Mouse (Mus musculus) lung, embryonic 14.5 days (tissue): ENCODE results near the gene Scarb2. TPM values are rescaled to one million over a fixed set of nuclear protein-coding genes. Genes with fewer than 3 reads are reported as not detected.

ENCODE experiments used
- ATAC-seq: fragments of 200-750 bp; cut with Nextera tagmentation; 2 replicates; pipeline ENCODE4 v1.8.0; 2017; ENCODE audit warnings: mild to moderate bottlenecking, moderate TSS enrichment, moderate library complexity; ENCODE audit not compliant: insufficient read depth
- DNase-seq: peaks from one replicate; pipeline ENCODE4 v3.0.0-alpha.2; 2015
- H3K27ac ChIP-seq: fragments of 300-500 bp; sonication (generic); 2 replicates; pipeline ENCODE4 v1.5.1; 2014; ENCODE audit warnings: low read depth, mild to moderate bottlenecking, moderate library complexity
- H3K27me3 ChIP-seq: fragments of 300-500 bp; sonication (generic); 2 replicates; pipeline ENCODE4 v1.6.1; 2014; ENCODE audit warnings: low read length, control low read depth; ENCODE audit not compliant: insufficient read depth
- H3K36me3 ChIP-seq: fragments of 300-500 bp; sonication (generic); 2 replicates; pipeline ENCODE4 v1.6.1; 2014; ENCODE audit warnings: control low read depth; ENCODE audit not compliant: insufficient read depth
- H3K4me1 ChIP-seq: fragments of 300-500 bp; sonication (generic); 2 replicates; pipeline ENCODE4 v1.6.1; 2014; ENCODE audit warnings: antibody characterized with exemption, control low read depth; ENCODE audit not compliant: insufficient read depth
- H3K4me2 ChIP-seq: fragments of 300-500 bp; sonication (generic); 2 replicates; pipeline ENCODE4 v1.6.1; 2014; ENCODE audit warnings: mild to moderate bottlenecking
- H3K4me3 ChIP-seq: fragments of 300-500 bp; sonication (generic); 2 replicates; pipeline ENCODE4 v1.5.1; 2014; ENCODE audit warnings: low read depth, low read length
- H3K9ac ChIP-seq: fragments of 300-500 bp; sonication (generic); 2 replicates; pipeline ENCODE4 v1.6.1; 2014
- H3K9me3 ChIP-seq: fragments of 300-500 bp; sonication (generic); 2 replicates; pipeline ENCODE4 v1.6.1; 2016; ENCODE audit warnings: low read depth, low read length, control low read depth
- CTCF ChIP-seq: IDR thresholded peaks from 2 replicates; pipeline ENCODE4 v1.5.1; 2016; ENCODE audit warnings: antibody characterized with exemption, low read depth
- WGBS: fragments of 180-500 bp; shearing (Covaris S2); extraction: QIAGEN DNeasy Blood & Tissue Kit; methylation state at CpG from one replicate; pipeline ENCODE4 v1.1.7; 2014; 5-methylcytosine and 5-hydroxymethylcytosine counted together
- polyA plus RNA-seq: library from polyadenylated mRNA; unstranded; fragments of >200 nt; fragmentation: Nextera tagmentation; extraction: Ambion mirVana; gene quantifications from 2 replicates; pipeline ENCODE4 v1.2.1, GENCODE M21; 2014

Gene Scarb2
- polyA plus RNA-seq, 1 experiment from 2014 or later, result 9.5 TPM

GRCm38 (mm10) chr5:92430723-92431122 is 75.9 kb downstream of the Scarb2 start:
- Histone ChIP-seq H3K9ac (no peak overlapping the region), H3K4me1 (peaks cover 4% of the 10 kb centered on the region), H3K36me3 (peaks cover 32% of the 10 kb centered on the region), H3K4me3 (no peak overlapping the region), H3K9me3 (no peaks in the 10 kb centered on the region), H3K27me3 (no peaks in the 10 kb centered on the region), H3K4me2 (no peak overlapping the region), H3K27ac (no peak overlapping the region)
- DNase-seq (no peak), ATAC-seq (no peak)
- WGBS, result 86% methylated on average over 5 of the region's 5 CpGs
- no peak for TF ChIP-seq CTCF

GRCm38 (mm10) chr5:92424126-92424525 is 82.5 kb downstream of the Scarb2 start:
- H3K9ac ChIP-seq, result no peak overlapping the region
- H3K9me3 ChIP-seq, result no peaks in the 10 kb centered on the region
- peaks cover 87% of the 10 kb centered on the region for H3K36me3 ChIP-seq
- no peak for TF ChIP-seq CTCF
- H3K4me3 ChIP-seq, result no peak overlapping the region
- H3K27ac ChIP-seq, result no peak overlapping the region
- ATAC-seq (no peak), DNase-seq (no peak)
- H3K27me3 ChIP-seq, result no peaks in the 10 kb centered on the region
- 91% methylated on average over 11 of the region's 11 CpGs for WGBS
- H3K4me1 ChIP-seq, result no peaks in the 10 kb centered on the region
- no peak overlapping the region for H3K4me2 ChIP-seq

- no peak for ATAC-seq
- no peak for DNase-seq
- no peaks in the 10 kb centered on the region for H3K9me3 ChIP-seq
- H3K36me3 ChIP-seq, result peaks cover 41% of the 10 kb centered on the region
- H3K9ac ChIP-seq, result no peak overlapping the region
- H3K27me3 ChIP-seq, result no peaks in the 10 kb centered on the region
- TF ChIP-seq CTCF, result no peak
- no peaks in the 10 kb centered on the region for H3K4me1 ChIP-seq
- WGBS, result 80% methylated on average over 8 of the region's 8 CpGs
- no peak overlapping the region for H3K4me3 ChIP-seq
- no peak overlapping the region for H3K27ac ChIP-seq
- H3K4me2 ChIP-seq, result no peak overlapping the region
These were observed 92.7 kb downstream of the Scarb2 start for GRCm38 (mm10) chr5:92413982-92414375.

- ATAC-seq (no peak), DNase-seq (no peak)
- Histone ChIP-seq H3K4me3 (no peak overlapping the region), H3K27me3 (no peaks in the 10 kb centered on the region), H3K4me1 (no peaks in the 10 kb centered on the region), H3K4me2 (no peak overlapping the region), H3K36me3 (peaks cover 36% of the 10 kb centered on the region), H3K9ac (no peak overlapping the region), H3K9me3 (no peaks in the 10 kb centered on the region), H3K27ac (no peak overlapping the region)
- WGBS, result 84% methylated on average over 11 of the region's 11 CpGs
- no peak for TF ChIP-seq CTCF
These were observed 93.2 kb downstream of the Scarb2 start for GRCm38 (mm10) chr5:92413271-92413981.

GRCm38 (mm10) chr5:92411461-92412140 is 95.0 kb downstream of the Scarb2 start:
- no peaks in the 10 kb centered on the region for H3K9me3 ChIP-seq
- H3K4me2 ChIP-seq, result no peak overlapping the region
- DNase-seq, result no peak
- no peak overlapping the region for H3K4me3 ChIP-seq
- H3K27me3 ChIP-seq, result no peaks in the 10 kb centered on the region
- ATAC-seq, result no peak
- H3K36me3 ChIP-seq, result peaks cover 20% of the 10 kb centered on the region
- WGBS, result 59% methylated on average over 7 of the region's 7 CpGs
- no peak overlapping the region for H3K9ac ChIP-seq
- H3K4me1 ChIP-seq, result no peaks in the 10 kb centered on the region
- H3K27ac ChIP-seq, result no peak overlapping the region
- TF ChIP-seq CTCF, result no peak

GRCm38 (mm10) chr5:92410486-92410885 is 96.1 kb downstream of the Scarb2 start:
- ATAC-seq (no peak), DNase-seq (no peak)
- 86% methylated on average over 5 of the region's 5 CpGs for WGBS

GRCm38 (mm10) chr5:92409361-92410155 is 97.1 kb downstream of the Scarb2 start:
- H3K9me3 ChIP-seq, result no peaks in the 10 kb centered on the region
- H3K4me2 ChIP-seq, result no peak overlapping the region
- no peak overlapping the region for H3K4me3 ChIP-seq
- DNase-seq, result no peak
- H3K4me1 ChIP-seq, result no peaks in the 10 kb centered on the region
- TF ChIP-seq CTCF, result no peak
- H3K9ac ChIP-seq, result no peak overlapping the region
- H3K36me3 ChIP-seq, result peaks cover 10% of the 10 kb centered on the region
- no peak for ATAC-seq
- no peak overlapping the region for H3K27ac ChIP-seq
- no peaks in the 10 kb centered on the region for H3K27me3 ChIP-seq
- WGBS, result 62% methylated on average over 9 of the region's 9 CpGs

More at GRCm38 (mm10) chr5:92410486-92410885, 96.1 kb downstream of the Scarb2 start:
- H3K27ac ChIP-seq, result no peak overlapping the region
- no peaks in the 10 kb centered on the region for H3K9me3 ChIP-seq
- TF ChIP-seq CTCF, result no peak
- no peaks in the 10 kb centered on the region for H3K27me3 ChIP-seq
- peaks cover 13% of the 10 kb centered on the region for H3K36me3 ChIP-seq
- H3K4me3 ChIP-seq, result no peak overlapping the region
- no peaks in the 10 kb centered on the region for H3K4me1 ChIP-seq
- no peak overlapping the region for H3K9ac ChIP-seq
- no peak overlapping the region for H3K4me2 ChIP-seq
